Mouse (Mus musculus): ENCODE results near the gene Gm14151. TPM values are rescaled to one million over a fixed set of nuclear protein-coding genes. Genes with fewer than 3 reads are reported as not detected.

The Gm14151 gene
- total and polyA plus RNA-seq, 3 experiments: not detected

GRCm38 (mm10) chr2:151038811-151039222 lies 53.3 kb downstream of the Gm14151 start:
- no peak for DNase-seq
- H3K9ac ChIP-seq (ENCODE audit: low read depth, low read length): peak overlapping the region; percentile 92
- intact Hi-C loops (cut with DNase I): loop anchor here (5.0 kb wide), 1 partner anchor 127 kb away; no protein-coding TSS in a partner anchor
- H3K79me2 ChIP-seq (replicated peaks; ENCODE audit: control insufficient read depth, insufficient read depth, low read length): no peaks in the 10 kb centered on the region
- peak overlapping the region; percentile 77 for H3K4me3 ChIP-seq
- H3K36me3 ChIP-seq (ENCODE audit: control insufficient read depth, insufficient read depth, low read length): no peaks in the 10 kb centered on the region
- H3K27ac ChIP-seq: peak overlapping the region; percentile 77
- H3K4me1 ChIP-seq (ENCODE audit: control insufficient read depth, insufficient read depth, low read length): peaks cover 4% of the 10 kb centered on the region
- H3K27me3 ChIP-seq (ENCODE audit: control insufficient read depth, insufficient read depth, low read length): no peaks in the 10 kb centered on the region
- WGBS: under 1% methylated on average over 29 of the region's 30 CpGs
- TF ChIP-seq POLR2A (IDR thresholded peaks at IDR 0.05; ENCODE audit: insufficient read depth, low read depth, low read length) (no peak), EP300 (IDR thresholded peaks at IDR 0.05; ENCODE audit: insufficient read depth, low read depth, low read length) (no peak), CTCF (IDR thresholded peaks at IDR 0.05) (no peak)

GRCm38 (mm10) chr2:151037876-151038552 lies 54.1 kb downstream of the Gm14151 start:
- Histone ChIP-seq H3K79me2 (replicated peaks; ENCODE audit: control insufficient read depth, insufficient read depth, low read length) (no peaks in the 10 kb centered on the region), H3K36me3 (ENCODE audit: control insufficient read depth, insufficient read depth, low read length) (no peaks in the 10 kb centered on the region), H3K27me3 (ENCODE audit: control insufficient read depth, insufficient read depth, low read length) (no peaks in the 10 kb centered on the region), H3K4me1 (ENCODE audit: control insufficient read depth, insufficient read depth, low read length) (peaks cover 4% of the 10 kb centered on the region), H3K27ac (no peak overlapping the region), H3K4me3 (peak overlapping the region; percentile 77), H3K9ac (ENCODE audit: low read depth, low read length) (peak overlapping the region; percentile 92; the same call in 1 of the 2 replicates)
- DNase-seq: no peak
- WGBS: 55% methylated on average over 18 of the region's 18 CpGs
- no peak for TF ChIP-seq EP300 (IDR thresholded peaks at IDR 0.05; ENCODE audit: insufficient read depth, low read depth, low read length)
- intact Hi-C loops (cut with DNase I): loop anchor here (5.0 kb wide), 1 partner anchor 126 kb away; no protein-coding TSS in a partner anchor

- Histone ChIP-seq H3K9ac (ENCODE audit: low read depth, low read length) (no peak overlapping the region), H3K36me3 (ENCODE audit: control insufficient read depth, insufficient read depth, low read length) (no peaks in the 10 kb centered on the region), H3K4me3 (no peak overlapping the region), H3K27me3 (ENCODE audit: control insufficient read depth, insufficient read depth, low read length) (no peaks in the 10 kb centered on the region), H3K27ac (no peak overlapping the region), H3K4me1 (ENCODE audit: control insufficient read depth, insufficient read depth, low read length) (peaks cover 4% of the 10 kb centered on the region), H3K79me2 (replicated peaks; ENCODE audit: control insufficient read depth, insufficient read depth, low read length) (no peaks in the 10 kb centered on the region; the same call in 1 of the 2 replicates)
- intact Hi-C loops (cut with DNase I): loop anchor here (5.0 kb wide), 1 partner anchor 125 kb away; no protein-coding TSS in a partner anchor
- DNase-seq: no peak
- TF ChIP-seq POLR2A (IDR thresholded peaks at IDR 0.05; ENCODE audit: insufficient read depth, low read depth, low read length): no peak
- no peak for TF ChIP-seq EP300 (IDR thresholded peaks at IDR 0.05; ENCODE audit: insufficient read depth, low read depth, low read length)
- TF ChIP-seq CTCF (IDR thresholded peaks at IDR 0.05): no peak
- WGBS: 90% methylated on average over 1 of the region's 1 CpGs
Observed at GRCm38 (mm10) chr2:151037292-151037691, 54.9 kb downstream of the Gm14151 start.

Other genes starting within 250 kb of the Gm14151 start
- 10 to 100 TPM; 47.7 to 51.2 TPM for gene Abhd12, start 187.6 kb downstream of the Gm14151 start, total RNA-seq (2021)
- gene Abhd12, start 187.6 kb downstream of the Gm14151 start, polyA plus RNA-seq (2012; rRNA removed): 37.6 and 53.7 TPM in 2 replicates
- gene Gins1, start 186.9 kb downstream of the Gm14151 start, total RNA-seq (2021): 1 to 10 TPM; 3.3 to 5.5 TPM
- 1.8 and 2.1 TPM in 2 replicates for gene Gins1, start 186.9 kb downstream of the Gm14151 start, polyA plus RNA-seq (2012; rRNA removed)
- 1 to 10 TPM; 1.4 to 1.5 TPM for gene Ninl, start 53.0 kb downstream of the Gm14151 start, total RNA-seq (2021)
- gene Ninl, start 53.0 kb downstream of the Gm14151 start, polyA plus RNA-seq (2012; rRNA removed): 0.78 and 0.97 TPM in 2 replicates
- 1 to 10 TPM; 1.3 to 1.5 TPM for gene Nanp, start 53.0 kb downstream of the Gm14151 start, total RNA-seq (2021)
- 0.70 and 1.3 TPM in 2 replicates for gene Nanp, start 53.0 kb downstream of the Gm14151 start, polyA plus RNA-seq (2012; rRNA removed)
- gene Gm14147, start 5.9 kb upstream of the Gm14151 start, total RNA-seq (2021): not detected
- gene Gm14147, start 5.9 kb upstream of the Gm14151 start, polyA plus RNA-seq (2012; rRNA removed): 0.08 TPM in 1 of 2 replicates, not detected in the other

Data from heart, adult 2 months (tissue).